Mouse (Mus musculus) hindbrain, embryonic 12.5 days (tissue): ENCODE results near the gene Cyp4f37. TPM values are rescaled to one million over a fixed set of nuclear protein-coding genes. Genes with fewer than 3 reads are reported as not detected.

ENCODE experiments used
- polyA plus RNA-seq: library from polyadenylated mRNA; unstranded; fragments of >200 nt; fragmentation: Nextera tagmentation; extraction: Ambion mirVana; gene quantifications from 2 replicates; pipeline ENCODE4 v1.2.1, GENCODE M21; 2016

The Cyp4f37 gene
- polyA plus RNA-seq, 1 experiment from 2014 or later = not detected

Other genes starting within 250 kb of the Cyp4f37 start
- gene Wiz, start 231.9 kb upstream of the Cyp4f37 start, polyA plus RNA-seq = 45.6 and 52.2 TPM in 2 replicates
- gene Rasal3, start 217.7 kb upstream of the Cyp4f37 start, polyA plus RNA-seq = 0.39 and 0.72 TPM in 2 replicates
- gene Pglyrp2, start 197.1 kb upstream of the Cyp4f37 start, polyA plus RNA-seq = 0.08 TPM in 1 of 2 replicates, not detected in the other
- 0.99 and 1.3 TPM in 2 replicates for gene Cyp4f39, start 168.6 kb upstream of the Cyp4f37 start, polyA plus RNA-seq
- gene Cyp4f17, start 115.3 kb upstream of the Cyp4f37 start, polyA plus RNA-seq = 11.7 and 13.3 TPM in 2 replicates
- gene Cyp4f16, start 84.8 kb upstream of the Cyp4f37 start, polyA plus RNA-seq = 21.9 and 25.8 TPM in 2 replicates
- not detected in 2 replicates for gene Cyp4f40, start 37.6 kb downstream of the Cyp4f37 start, polyA plus RNA-seq
- 0.53 and 0.99 TPM in 2 replicates for gene Cyp4f15, start 64.3 kb downstream of the Cyp4f37 start, polyA plus RNA-seq
- 47.6 and 49.9 TPM in 2 replicates for gene Zfp871, start 167.0 kb downstream of the Cyp4f37 start, polyA plus RNA-seq
- 42.9 and 46.4 TPM in 2 replicates for gene Zfp811, start 188.6 kb downstream of the Cyp4f37 start, polyA plus RNA-seq
- gene Zfp799, start 209.0 kb downstream of the Cyp4f37 start, polyA plus RNA-seq = 18.4 and 18.7 TPM in 2 replicates